Mouse (Mus musculus) forebrain, embryonic 14.5 days (tissue): ENCODE data around the gene Serinc5. TPM values are rescaled to one million over a fixed set of nuclear protein-coding genes. Genes with fewer than 3 reads are reported as not detected.

ENCODE experiments used
- ATAC-seq: fragments of 200-750 bp; cut with Nextera tagmentation; 2 replicates; pipeline ENCODE4 v1.8.0; 2017; ENCODE audit warnings: mild to moderate bottlenecking, moderate library complexity
- DNase-seq: peaks from one replicate; pipeline ENCODE4 v3.0.0-alpha.2; 2015; ENCODE audit warnings: low spot score
- H3K27ac ChIP-seq: fragments of 300-500 bp; sonication (generic); 2 replicates; pipeline ENCODE4 v1.5.1; 2014; ENCODE audit warnings: low read depth, mild to moderate bottlenecking, control low read depth, low read length, moderate library complexity
- H3K27me3 ChIP-seq: fragments of 300-500 bp; sonication (generic); replicated peaks from 2 replicates; pipeline ENCODE4 v1.6.1; 2014; ENCODE audit warnings: low read length, control low read depth, mixed read lengths; ENCODE audit not compliant: control insufficient read depth, insufficient read depth
- H3K36me3 ChIP-seq: fragments of 300-500 bp; sonication (generic); 2 replicates; pipeline ENCODE4 v1.6.1; 2014; ENCODE audit warnings: low read length, control low read depth; ENCODE audit not compliant: control insufficient read depth, insufficient read depth
- H3K4me1 ChIP-seq: fragments of 300-500 bp; sonication (generic); 2 replicates; pipeline ENCODE4 v1.6.1; 2014; ENCODE audit warnings: antibody characterized with exemption, low read length, control low read depth; ENCODE audit not compliant: control insufficient read depth, insufficient read depth
- H3K4me2 ChIP-seq: fragments of 300-500 bp; sonication (generic); 2 replicates; pipeline ENCODE4 v1.6.1; 2014; ENCODE audit warnings: mild to moderate bottlenecking, control low read depth, low read length
- H3K4me3 ChIP-seq: fragments of 300-500 bp; sonication (generic); 2 replicates; pipeline ENCODE4 v1.5.1; 2014; ENCODE audit warnings: low read depth, low read length, control low read depth
- H3K9ac ChIP-seq: fragments of 300-500 bp; sonication (generic); 2 replicates; pipeline ENCODE4 v1.6.1; 2014; ENCODE audit warnings: mild to moderate bottlenecking, low read length, control low read depth, moderate library complexity
- H3K9me3 ChIP-seq: fragments of 300-500 bp; sonication (generic); replicated peaks from 2 replicates; pipeline ENCODE4 v1.6.1; 2016; ENCODE audit warnings: low read length, control low read depth, mixed read lengths; ENCODE audit not compliant: control insufficient read depth
- WGBS: fragments of 180-500 bp; shearing (Covaris S2); extraction: QIAGEN DNeasy Blood & Tissue Kit; methylation state at CpG from one replicate; pipeline ENCODE4 v1.1.7; 2014; 5-methylcytosine and 5-hydroxymethylcytosine counted together
- polyA plus RNA-seq: library from polyadenylated mRNA; unstranded; fragments of >200 nt; fragmentation: Nextera tagmentation; extraction: Ambion mirVana; gene quantifications from 2 replicates; pipeline ENCODE4 v1.2.1, GENCODE M21; 2014

Gene Serinc5
- polyA plus RNA-seq, 1 experiment from 2014 or later, result 13.7 TPM

GRCm38 (mm10) chr13:92668214-92668985 is 57.5 kb downstream of the Serinc5 start:
- no peak for DNase-seq
- 94% methylated on average over 6 of the region's 6 CpGs for WGBS

GRCm38 (mm10) chr13:92671727-92672126 is 60.8 kb downstream of the Serinc5 start:
- Histone ChIP-seq H3K4me2 (no peak overlapping the region), H3K9ac (no peak overlapping the region), H3K4me3 (no peak overlapping the region), H3K27ac (no peak overlapping the region), H3K27me3 (no peaks in the 10 kb centered on the region), H3K36me3 (no peaks in the 10 kb centered on the region), H3K4me1 (no peaks in the 10 kb centered on the region), H3K9me3 (no peaks in the 10 kb centered on the region)
- DNase-seq (no peak), ATAC-seq (no peak)
- 78% methylated on average over 1 of the region's 1 CpGs for WGBS

More at GRCm38 (mm10) chr13:92668214-92668985, 57.5 kb downstream of the Serinc5 start:
- Histone ChIP-seq H3K4me3 (no peak overlapping the region), H3K36me3 (no peaks in the 10 kb centered on the region), H3K4me1 (no peaks in the 10 kb centered on the region), H3K27ac (no peak overlapping the region), H3K27me3 (no peaks in the 10 kb centered on the region), H3K4me2 (no peak overlapping the region), H3K9ac (no peak overlapping the region), H3K9me3 (no peaks in the 10 kb centered on the region)
- ATAC-seq, result no peak

GRCm38 (mm10) chr13:92674676-92675075 is 63.8 kb downstream of the Serinc5 start:
- H3K4me2 ChIP-seq, result no peak overlapping the region
- H3K27me3 ChIP-seq, result no peaks in the 10 kb centered on the region
- no peak overlapping the region for H3K4me3 ChIP-seq
- no peaks in the 10 kb centered on the region for H3K9me3 ChIP-seq
- H3K27ac ChIP-seq, result no peak overlapping the region
- ATAC-seq (no peak), DNase-seq (no peak)
- no peaks in the 10 kb centered on the region for H3K4me1 ChIP-seq
- no peaks in the 10 kb centered on the region for H3K36me3 ChIP-seq
- 73% methylated on average over 2 of the region's 2 CpGs for WGBS
- H3K9ac ChIP-seq, result no peak overlapping the region

- no peaks in the 10 kb centered on the region for H3K4me1 ChIP-seq
- H3K27ac ChIP-seq, result no peak overlapping the region
- H3K36me3 ChIP-seq, result no peaks in the 10 kb centered on the region
- H3K27me3 ChIP-seq, result no peaks in the 10 kb centered on the region
- no peak overlapping the region for H3K4me2 ChIP-seq
- H3K9me3 ChIP-seq, result no peaks in the 10 kb centered on the region
- DNase-seq (no peak), ATAC-seq (no peak)
- no peak overlapping the region for H3K9ac ChIP-seq
- no peak overlapping the region for H3K4me3 ChIP-seq
- WGBS, result 78% methylated on average over 3 of the region's 3 CpGs
Measured at GRCm38 (mm10) chr13:92675308-92675707, 64.4 kb downstream of the Serinc5 start.

GRCm38 (mm10) chr13:92675897-92676584 is 65.2 kb downstream of the Serinc5 start:
- Histone ChIP-seq H3K4me2 (no peak overlapping the region), H3K27ac (no peak overlapping the region), H3K4me3 (no peak overlapping the region), H3K27me3 (no peaks in the 10 kb centered on the region), H3K9me3 (no peaks in the 10 kb centered on the region), H3K36me3 (no peaks in the 10 kb centered on the region), H3K4me1 (no peaks in the 10 kb centered on the region), H3K9ac (no peak overlapping the region)
- 76% methylated on average over 11 of the region's 11 CpGs for WGBS
- no peak for ATAC-seq
- DNase-seq, result no peak

- DNase-seq (no peak), ATAC-seq (no peak)
- Histone ChIP-seq H3K4me2 (no peak overlapping the region), H3K27me3 (no peaks in the 10 kb centered on the region), H3K27ac (no peak overlapping the region), H3K9me3 (no peaks in the 10 kb centered on the region), H3K36me3 (no peaks in the 10 kb centered on the region), H3K9ac (no peak overlapping the region), H3K4me1 (no peaks in the 10 kb centered on the region), H3K4me3 (no peak overlapping the region)
- WGBS, result 68% methylated on average over 4 of the region's 4 CpGs
Measured at GRCm38 (mm10) chr13:92677656-92678055, 66.8 kb downstream of the Serinc5 start.

GRCm38 (mm10) chr13:92679661-92680060 is 68.8 kb downstream of the Serinc5 start:
- Histone ChIP-seq H3K36me3 (no peaks in the 10 kb centered on the region), H3K27ac (no peak overlapping the region), H3K4me1 (no peaks in the 10 kb centered on the region), H3K9ac (no peak overlapping the region), H3K27me3 (no peaks in the 10 kb centered on the region), H3K9me3 (no peaks in the 10 kb centered on the region), H3K4me3 (no peak overlapping the region), H3K4me2 (no peak overlapping the region)
- no peak for ATAC-seq
- no peak for DNase-seq
- 85% methylated on average over 7 of the region's 7 CpGs for WGBS

- Histone ChIP-seq H3K9me3 (no peaks in the 10 kb centered on the region), H3K9ac (no peak overlapping the region), H3K27me3 (no peaks in the 10 kb centered on the region), H3K4me3 (no peak overlapping the region), H3K27ac (no peak overlapping the region), H3K4me2 (no peak overlapping the region), H3K4me1 (no peaks in the 10 kb centered on the region), H3K36me3 (no peaks in the 10 kb centered on the region)
- WGBS, result 79% methylated on average over 2 of the region's 2 CpGs
- ATAC-seq (no peak), DNase-seq (no peak)
Measured at GRCm38 (mm10) chr13:92681541-92681940, 70.7 kb downstream of the Serinc5 start.

- Histone ChIP-seq H3K4me2 (no peak overlapping the region), H3K36me3 (no peaks in the 10 kb centered on the region), H3K27me3 (no peaks in the 10 kb centered on the region), H3K9me3 (no peaks in the 10 kb centered on the region), H3K27ac (no peak overlapping the region), H3K9ac (no peak overlapping the region), H3K4me3 (no peak overlapping the region), H3K4me1 (no peaks in the 10 kb centered on the region)
- 65% methylated on average over 6 of the region's 6 CpGs for WGBS
- DNase-seq, result no peak
- ATAC-seq, result no peak
Measured at GRCm38 (mm10) chr13:92682833-92683232, 71.9 kb downstream of the Serinc5 start.
